In genomic region chr7:34629702-34630210, GRCm38 (mm10) we compare ENCODE assay signal across 8 mouse cellular contexts. TPM values are rescaled to one million over a fixed set of nuclear protein-coding genes. Genes with fewer than 3 reads are reported as not detected.
DNase-seq lines count a peak whose midpoint lies in the region; ATAC-seq and TF ChIP-seq lines count a peak whose summit lies in the region.

No protein-coding gene starts in this region.

- H3K36me3 ChIP-seq in liver, embryonic 11.5 days (ENCODE audit: control insufficient read depth, insufficient read depth, low read length) = no peaks in the 10 kb centered on the region
- H3K36me3 ChIP-seq in liver, postnatal 0 days (replicated peaks; ENCODE audit: insufficient read depth, low read length) = no peaks in the 10 kb centered on the region
- no peaks in the 10 kb centered on the region for H3K36me3 ChIP-seq in embryonic facial prominence, embryonic 14.5 days (ENCODE audit: control insufficient read depth, insufficient read depth, low read length)
- H3K36me3 ChIP-seq in hindbrain, embryonic 16.5 days (ENCODE audit: control insufficient read depth, insufficient read depth, low read length) = no peaks in the 10 kb centered on the region
- no peaks in the 10 kb centered on the region for H3K36me3 ChIP-seq in neural tube, embryonic 12.5 days

- no peak overlapping the region for H3K9ac ChIP-seq in liver, embryonic 11.5 days (ENCODE audit: low read depth, low read length)
- H3K9ac ChIP-seq in liver, postnatal 0 days (replicated peaks) = no peak overlapping the region
- H3K9ac ChIP-seq in embryonic facial prominence, embryonic 14.5 days (ENCODE audit: low read depth, low read length) = peak overlapping the region; percentile 64
- peak overlapping the region; percentile 47 for H3K9ac ChIP-seq in hindbrain, embryonic 16.5 days (ENCODE audit: low read depth, low read length)
- peak overlapping the region; percentile 45 for H3K9ac ChIP-seq in neural tube, embryonic 12.5 days

- H3K4me2 ChIP-seq in liver, embryonic 11.5 days = peak overlapping the region; percentile 57
- no peak overlapping the region for H3K4me2 ChIP-seq in liver, postnatal 0 days (ENCODE audit: low read depth, low read length)
- peak overlapping the region; percentile 58 for H3K4me2 ChIP-seq in embryonic facial prominence, embryonic 14.5 days (ENCODE audit: low read depth, low read length)
- H3K4me2 ChIP-seq in hindbrain, embryonic 16.5 days (ENCODE audit: low read length) = peak overlapping the region; percentile 54
- peak overlapping the region; percentile 65 for H3K4me2 ChIP-seq in neural tube, embryonic 12.5 days (replicated peaks)

- TF ChIP-seq EP300 in liver, postnatal 0 days (IDR thresholded peaks at IDR 0.05; ENCODE audit: low read depth) = no peak

- ATAC-seq in liver, embryonic 11.5 days (replicated peaks; ENCODE audit: low FRiP score) = no peak
- ATAC-seq in liver, postnatal 0 days = no peak
- ATAC-seq in embryonic facial prominence, embryonic 14.5 days (ENCODE audit: low read depth) = no peak; the same call in 1 of the 2 replicates
- no peak; the same call in none of the 2 replicates for ATAC-seq in hindbrain, embryonic 16.5 days
- ATAC-seq in neural tube, embryonic 12.5 days (ENCODE audit: low FRiP score, low read depth) = peak; percentile 57
- no peak for ATAC-seq in megakaryocyte, adult 5-6 weeks (ENCODE audit: poor library complexity, severe bottlenecking)

- H3K4me1 ChIP-seq in liver, embryonic 11.5 days (replicated peaks; ENCODE audit: control insufficient read depth, insufficient read depth, low read length) = peaks cover 6% of the 10 kb centered on the region; the same call in 1 of the 2 replicates
- peaks cover 6% of the 10 kb centered on the region for H3K4me1 ChIP-seq in liver, postnatal 0 days (ENCODE audit: insufficient read depth)
- H3K4me1 ChIP-seq in embryonic facial prominence, embryonic 14.5 days (ENCODE audit: control insufficient read depth, insufficient read depth, low read length) = peaks cover 16% of the 10 kb centered on the region
- H3K4me1 ChIP-seq in hindbrain, embryonic 16.5 days (ENCODE audit: control insufficient read depth, insufficient read depth, low read depth, low read length) = peaks cover 10% of the 10 kb centered on the region
- peaks cover 14% of the 10 kb centered on the region for H3K4me1 ChIP-seq in neural tube, embryonic 12.5 days

- DNase-seq in liver, embryonic 11.5 days (ENCODE audit: low spot score) = no peak
- DNase-seq in liver, postnatal 0 days = no peak
- no peak for DNase-seq in embryonic facial prominence, embryonic 14.5 days (ENCODE audit: low spot score)
- DNase-seq in thymus, postnatal 0 days (ENCODE audit: low spot score) = no peak
- DNase-seq in kidney, adult 18-20 months = no peak

- no peaks in the 10 kb centered on the region for H3K9me3 ChIP-seq in liver, embryonic 11.5 days (ENCODE audit: control insufficient read depth, low read length)
- no peaks in the 10 kb centered on the region for H3K9me3 ChIP-seq in liver, postnatal 0 days (ENCODE audit: low read length)
- H3K9me3 ChIP-seq in embryonic facial prominence, embryonic 14.5 days (ENCODE audit: control insufficient read depth, low read length) = no peaks in the 10 kb centered on the region
- no peaks in the 10 kb centered on the region for H3K9me3 ChIP-seq in hindbrain, embryonic 16.5 days (ENCODE audit: control insufficient read depth, low read length)
- H3K9me3 ChIP-seq in neural tube, embryonic 12.5 days = no peaks in the 10 kb centered on the region

- H3K27me3 ChIP-seq in liver, embryonic 11.5 days (replicated peaks; ENCODE audit: control insufficient read depth, insufficient read depth, low read length) = no peaks in the 10 kb centered on the region
- H3K27me3 ChIP-seq in liver, postnatal 0 days (ENCODE audit: insufficient read depth, low read length) = no peaks in the 10 kb centered on the region
- H3K27me3 ChIP-seq in embryonic facial prominence, embryonic 14.5 days (replicated peaks; ENCODE audit: control insufficient read depth, insufficient read depth, low read length) = no peaks in the 10 kb centered on the region
- no peaks in the 10 kb centered on the region for H3K27me3 ChIP-seq in hindbrain, embryonic 16.5 days (replicated peaks; ENCODE audit: control insufficient read depth, insufficient read depth, low read length)
- H3K27me3 ChIP-seq in neural tube, embryonic 12.5 days (replicated peaks) = no peaks in the 10 kb centered on the region

- H3K27ac ChIP-seq in liver, embryonic 11.5 days (ENCODE audit: low read depth, low read length) = no peak overlapping the region
- H3K27ac ChIP-seq in liver, postnatal 0 days (ENCODE audit: low read depth) = no peak overlapping the region
- peak overlapping the region; percentile 82 for H3K27ac ChIP-seq in embryonic facial prominence, embryonic 14.5 days (replicated peaks; ENCODE audit: low read depth, low read length)
- H3K27ac ChIP-seq in hindbrain, embryonic 16.5 days (ENCODE audit: low read depth, low read length) = peak overlapping the region; percentile 69
- H3K27ac ChIP-seq in neural tube, embryonic 12.5 days = 0 out of 2 replicates have a peak overlapping the region, but pooled peaks have one; percentile 32

- TF ChIP-seq CTCF in liver, postnatal 0 days (IDR thresholded peaks at IDR 0.05; ENCODE audit: low read depth) = no peak

- peak overlapping the region; percentile 41 for H3K4me3 ChIP-seq in liver, embryonic 11.5 days (ENCODE audit: low read depth, low read length)
- no peak overlapping the region; the same call in 1 of the 2 replicates for H3K4me3 ChIP-seq in liver, postnatal 0 days (ENCODE audit: low read depth, low read length)
- peak overlapping the region; percentile 35 for H3K4me3 ChIP-seq in embryonic facial prominence, embryonic 14.5 days (ENCODE audit: low read depth, low read length)
- peak overlapping the region; percentile 35 for H3K4me3 ChIP-seq in hindbrain, embryonic 16.5 days (ENCODE audit: low read length)
- H3K4me3 ChIP-seq in neural tube, embryonic 12.5 days = peak overlapping the region; percentile 31; the same call in 1 of the 2 replicates

- 46% methylated on average over 8 of the region's 8 CpGs for WGBS in liver, embryonic 11.5 days
- 54% methylated on average over 8 of the region's 8 CpGs for WGBS in liver, postnatal 0 days (ENCODE audit: insufficient replicate concordance)
- 39% methylated on average over 8 of the region's 8 CpGs for WGBS in embryonic facial prominence, embryonic 14.5 days
- WGBS in hindbrain, embryonic 16.5 days = 40% methylated on average over 8 of the region's 8 CpGs
- WGBS in neural tube, embryonic 12.5 days = 47% methylated on average over 8 of the region's 8 CpGs

RNA-seq across cellular contexts. Expression of gene Kctd15, which starts 26.8 kb away (rescaled TPM):
- 4.3 and 4.9 TPM in 2 replicates for polyA plus RNA-seq in liver, embryonic 11.5 days (2014; fragmentation: Nextera tagmentation; extraction: Ambion mirVana)
- 0.47 and 0.63 TPM in 2 replicates for polyA plus RNA-seq in liver, postnatal 0 days (2015; fragmentation: Nextera tagmentation; extraction: Ambion mirVana)
- 13.7 and 15.7 TPM in 2 replicates for polyA plus RNA-seq in embryonic facial prominence, embryonic 14.5 days (2014; fragmentation: Nextera tagmentation; extraction: Ambion mirVana)
- polyA plus RNA-seq in hindbrain, embryonic 16.5 days (2015; fragmentation: Nextera tagmentation; extraction: Ambion mirVana) = 18.0 and 21.6 TPM in 2 replicates
- polyA plus RNA-seq in neural tube, embryonic 12.5 days (2016; fragmentation: Nextera tagmentation; extraction: Ambion mirVana) = 41.9 and 44.7 TPM in 2 replicates
- 5.7 and 8.0 TPM in 2 replicates for polyA plus RNA-seq in thymus, postnatal 0 days (2015; fragmentation: Nextera tagmentation; extraction: Ambion mirVana)
- total RNA-seq in megakaryocyte, adult 5-6 weeks (2015) = 0.30 TPM in 1 of 2 replicates, not detected in the other
- 0.07 TPM in 1 of 2 replicates, not detected in the other for total RNA-seq in megakaryocyte, adult 5-6 weeks (2017)

Comparison
In these comparisons a context has a peak if more than half of its experiments do, and no peak if none do; other contexts are left out.
1. H3K27ac ChIP-seq: peak in embryonic facial prominence, embryonic 14.5 days (single experiment), hindbrain, embryonic 16.5 days (single experiment) and neural tube, embryonic 12.5 days (single experiment); none in liver, embryonic 11.5 days (single experiment) and liver, postnatal 0 days (single experiment).
2. H3K9ac ChIP-seq: peak in embryonic facial prominence, embryonic 14.5 days (single experiment), hindbrain, embryonic 16.5 days (single experiment) and neural tube, embryonic 12.5 days (single experiment); none in liver, embryonic 11.5 days (single experiment) and liver, postnatal 0 days (single experiment).